Mouse (Mus musculus) small intestine, adult 2 months (tissue): Measurements from ENCODE around the gene Hist1h2bj. TPM values are rescaled to one million over a fixed set of nuclear protein-coding genes. Genes with fewer than 3 reads are reported as not detected.

ENCODE experiments used
- H3K27ac ChIP-seq: fragments of 200-500 bp; 2 replicates; pipeline ENCODE4 v1.5.1; 2012; ENCODE audit warnings: low read depth, low read length, control low read depth, inconsistent platforms; ENCODE audit not compliant: insufficient read depth
- H3K27me3 ChIP-seq: fragments of 200-500 bp; 2 replicates; pipeline ENCODE4 v1.6.1; 2012; ENCODE audit warnings: mild to moderate bottlenecking, moderate library complexity, low read length, inconsistent platforms; ENCODE audit not compliant: control insufficient read depth, insufficient read depth
- H3K36me3 ChIP-seq: fragments of 200-500 bp; 2 replicates; pipeline ENCODE4 v1.6.1; 2012; ENCODE audit warnings: mild to moderate bottlenecking, low read length, control low read depth, inconsistent platforms; ENCODE audit not compliant: control insufficient read depth, insufficient read depth
- H3K4me1 ChIP-seq: fragments of 200-500 bp; 2 replicates; pipeline ENCODE4 v1.6.1; 2012; ENCODE audit warnings: low read length, inconsistent platforms, mixed read lengths; ENCODE audit not compliant: control insufficient read depth, insufficient read depth, insufficient read length
- H3K4me3 ChIP-seq: fragments of 200-500 bp; 2 replicates; pipeline ENCODE4 v1.5.1; 2012; ENCODE audit warnings: low read depth, mild to moderate bottlenecking, control low read depth, inconsistent platforms, low read length, moderate library complexity
- CTCF ChIP-seq: fragments of 200-500 bp; IDR thresholded peaks from 2 replicates; pipeline ENCODE4 v1.5.1; 2012; ENCODE audit warnings: low read depth, mild to moderate bottlenecking, control low read depth, inconsistent platforms, low read length, moderate library complexity, mixed read lengths; ENCODE audit not compliant: insufficient replicate concordance, insufficient read length; ENCODE audit errors: extremely low read depth
- POLR2A ChIP-seq: fragments of 200-500 bp; IDR thresholded peaks from 2 replicates; pipeline ENCODE4 v1.6.1; 2012; ENCODE audit warnings: low read depth, mild to moderate bottlenecking, control low read depth, inconsistent platforms, low read length, moderate library complexity
- WGBS: fragments of 180-500 bp; shearing (Covaris S2); methylation state at CpG from one replicate; pipeline ENCODE4 v1.1.7; 2018; 5-methylcytosine and 5-hydroxymethylcytosine counted together
- polyA plus RNA-seq: library from polyadenylated mRNA; depleted of rRNA; stranded (reverse); fragments of >200 nt; gene quantifications from 2 replicates; pipeline ENCODE4 v1.2.3, GENCODE M21; 2012

Hist1h2bj gene
- polyA plus RNA-seq, 1 experiment, result 21.2 TPM

- Histone ChIP-seq H3K4me1 (peaks cover 7% of the 10 kb centered on the region), H3K36me3 (no peaks in the 10 kb centered on the region), H3K4me3 (peak overlapping the region; percentile 54), H3K27me3 (peaks cover 68% of the 10 kb centered on the region), H3K27ac (no peak overlapping the region)
- TF ChIP-seq POLR2A (no peak), CTCF (no peak)
- WGBS, result 1% methylated on average over 38 of the region's 38 CpGs
Observed at GRCm38 (mm10) chr13:22006334-22007120, 36.5 kb upstream of the Hist1h2bj start.

GRCm38 (mm10) chr13:22007121-22007510, 35.9 kb upstream of the Hist1h2bj start:
- 11% methylated on average over 18 of the region's 18 CpGs for WGBS
- H3K4me1 ChIP-seq, result peaks cover 7% of the 10 kb centered on the region
- peak overlapping the region; percentile 54 for H3K4me3 ChIP-seq
- no peak overlapping the region for H3K27ac ChIP-seq
- H3K36me3 ChIP-seq, result no peaks in the 10 kb centered on the region
- TF ChIP-seq CTCF, result no peak
- TF ChIP-seq POLR2A, result no peak
- peaks cover 66% of the 10 kb centered on the region for H3K27me3 ChIP-seq

GRCm38 (mm10) chr13:22007872-22008271, 35.1 kb upstream of the Hist1h2bj start:
- WGBS, result 75% methylated on average over 7 of the region's 7 CpGs
- Histone ChIP-seq H3K36me3 (no peaks in the 10 kb centered on the region), H3K27me3 (peaks cover 71% of the 10 kb centered on the region), H3K27ac (no peak overlapping the region), H3K4me3 (no peak overlapping the region), H3K4me1 (peaks cover 7% of the 10 kb centered on the region)
- TF ChIP-seq POLR2A (no peak), CTCF (no peak)

- Histone ChIP-seq H3K27ac (no peak overlapping the region), H3K4me1 (peaks cover 7% of the 10 kb centered on the region), H3K4me3 (no peak overlapping the region), H3K27me3 (peaks cover 70% of the 10 kb centered on the region), H3K36me3 (no peaks in the 10 kb centered on the region)
- WGBS, result 88% methylated on average over 3 of the region's 3 CpGs
- TF ChIP-seq POLR2A (no peak), CTCF (no peak)
Observed at GRCm38 (mm10) chr13:22008707-22009106, 34.3 kb upstream of the Hist1h2bj start.

GRCm38 (mm10) chr13:22009642-22010041, 33.4 kb upstream of the Hist1h2bj start, which contains the start of gene Prss16:
Prss16 (minus strand) TSS chr13:22009742.
- TF ChIP-seq CTCF (no peak), POLR2A (no peak)
- H3K27me3 ChIP-seq, result peaks cover 70% of the 10 kb centered on the region
- no peak within 1 kb of the TSS for H3K27ac ChIP-seq
- WGBS, result 51% methylated on average over 6 of the region's 7 CpGs
- no peak within 1 kb of the TSS for H3K4me3 ChIP-seq
- peaks cover 9% of the 10 kb centered on the region for H3K4me1 ChIP-seq
- no peaks in the 10 kb centered on the region for H3K36me3 ChIP-seq

GRCm38 (mm10) chr13:22013716-22014115, 29.3 kb upstream of the Hist1h2bj start:
- Histone ChIP-seq H3K4me1 (0 out of 2 replicates have a peak, but pooled peaks cover 4% of the 10 kb centered on the region), H3K27ac (no peak overlapping the region), H3K4me3 (no peak overlapping the region), H3K27me3 (peaks cover 37% of the 10 kb centered on the region), H3K36me3 (no peaks in the 10 kb centered on the region)
- no peak for TF ChIP-seq CTCF
- no peak for TF ChIP-seq POLR2A
- 27% methylated on average over 13 of the region's 13 CpGs for WGBS

- Histone ChIP-seq H3K27me3 (peaks cover 31% of the 10 kb centered on the region), H3K4me3 (peak overlapping the region; percentile 5; the same call in 1 of the 2 replicates), H3K36me3 (no peaks in the 10 kb centered on the region), H3K4me1 (0 out of 2 replicates have a peak, but pooled peaks cover 4% of the 10 kb centered on the region), H3K27ac (no peak overlapping the region)
- 19% methylated on average over 17 of the region's 17 CpGs for WGBS
- TF ChIP-seq CTCF (no peak), POLR2A (no peak)
Observed at GRCm38 (mm10) chr13:22014411-22014845, 28.6 kb upstream of the Hist1h2bj start.
